Mouse (Mus musculus) MEL-GATA-1-ER (cell line): ENCODE results near the gene Gmds.

ENCODE experiments used
- DNase-seq: peaks from one replicate; pipeline ENCODE4 v3.0.0-alpha.2; 2012; ENCODE audit warnings: low read depth; ENCODE audit errors: extremely low read depth

The Gmds gene

DNA sequence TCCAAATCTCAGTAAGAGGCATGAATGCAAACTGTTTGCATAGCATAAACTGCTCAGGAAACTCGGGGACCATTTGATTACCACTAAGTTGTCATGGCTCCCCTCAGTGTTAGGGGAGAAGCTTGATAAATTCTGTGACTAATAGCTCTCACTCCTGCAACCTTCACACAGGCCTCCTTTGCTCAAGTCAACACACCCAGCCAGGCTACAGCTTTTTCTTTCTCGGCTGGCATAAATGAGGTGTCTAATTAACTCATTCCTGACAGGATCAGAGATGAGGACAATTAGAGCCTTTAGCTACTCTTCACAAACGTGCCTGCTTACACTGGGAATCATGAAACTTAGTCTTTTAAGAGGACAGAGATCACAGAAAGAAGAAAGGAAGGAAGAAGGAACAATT, 70.3 kb downstream of the Gmds start:
- DNase-seq = no peak

DNA sequence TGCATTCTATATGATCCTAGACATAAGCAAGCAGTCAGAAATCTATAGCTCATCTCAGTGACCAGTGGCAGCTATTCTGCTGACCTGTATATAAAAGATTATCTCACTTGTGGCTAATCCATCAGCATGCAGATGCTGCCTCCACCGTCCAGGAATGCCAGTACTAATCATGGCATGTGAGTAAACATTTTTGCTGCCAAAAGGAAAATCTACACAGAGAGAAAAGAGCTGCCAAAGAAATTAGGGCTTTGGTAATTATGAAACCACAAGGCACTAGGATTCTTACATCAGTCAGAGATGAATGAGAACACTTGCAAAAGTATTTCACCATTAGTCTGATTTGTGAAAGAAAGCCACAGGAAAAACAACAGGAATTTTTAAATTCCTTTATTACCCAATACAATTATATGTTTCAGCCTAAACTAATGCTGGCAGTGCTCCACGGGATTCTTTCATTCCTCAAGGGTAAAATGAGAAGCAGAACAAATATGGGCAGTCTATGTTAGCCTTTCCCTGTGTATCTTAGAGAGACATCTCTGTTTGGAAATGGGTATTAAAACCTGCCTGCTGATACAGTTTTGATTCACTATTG, 71.3 kb downstream of the Gmds start:
- DNase-seq = no peak

DNA sequence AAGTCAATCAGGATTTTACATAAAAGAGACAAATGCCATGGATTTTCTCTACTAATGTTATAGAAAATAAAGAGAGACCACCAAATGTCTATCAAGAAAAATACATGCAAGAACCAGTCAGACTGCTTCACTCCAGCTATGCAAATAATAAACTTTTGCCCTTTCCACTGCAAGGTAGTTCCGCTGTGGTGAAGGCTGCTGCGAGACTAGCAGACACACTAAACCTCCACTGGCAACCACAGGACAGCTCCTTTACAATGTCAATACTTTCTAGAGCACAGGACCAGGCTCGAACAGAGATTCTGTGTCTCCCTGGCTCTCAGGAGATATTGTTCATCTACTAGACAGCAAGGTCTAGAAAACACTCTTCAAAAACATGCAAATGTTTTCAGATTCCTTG, 71.8 kb downstream of the Gmds start:
- no peak for DNase-seq

DNA sequence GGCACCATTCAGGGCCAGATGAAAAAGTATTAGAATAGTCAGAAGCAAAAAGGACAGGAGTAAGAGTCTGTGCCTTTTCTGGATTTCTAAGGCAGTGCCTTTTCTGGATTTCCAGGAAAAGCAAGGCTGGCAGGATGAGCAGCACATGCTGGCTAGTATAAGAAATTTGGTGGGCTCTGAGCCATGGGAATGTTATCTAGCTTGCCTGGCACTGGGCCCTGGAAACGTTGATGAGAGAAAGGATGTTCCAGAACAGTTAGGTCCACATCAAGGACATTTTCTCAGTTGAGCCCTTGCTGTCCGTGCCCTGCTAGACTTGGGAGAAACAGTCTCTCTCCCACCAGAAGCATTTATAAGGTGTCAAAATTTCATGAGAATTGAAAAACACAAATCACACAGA, 82.4 kb downstream of the Gmds start:
- no peak for DNase-seq

DNA sequence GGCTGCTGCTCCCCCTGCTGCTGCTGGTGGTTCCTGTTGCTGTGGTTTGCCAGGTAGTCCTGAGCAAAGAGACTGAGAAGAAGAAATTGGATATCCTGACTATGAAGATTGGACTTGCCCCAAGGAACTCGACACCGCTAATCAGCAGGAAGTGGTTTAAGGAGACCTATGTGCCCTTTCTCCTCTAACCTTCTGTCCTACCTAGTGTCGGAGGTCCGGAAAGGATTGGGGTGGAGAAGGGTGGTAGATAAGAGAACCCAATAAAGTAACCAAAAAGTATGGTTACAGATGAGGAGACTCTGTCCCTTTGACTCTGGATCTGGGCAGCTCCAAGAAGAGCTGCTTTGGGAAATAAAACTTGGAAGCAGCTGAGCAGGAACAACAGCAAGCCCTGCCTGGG, 86.3 kb downstream of the Gmds start:
- no peak for DNase-seq

DNA sequence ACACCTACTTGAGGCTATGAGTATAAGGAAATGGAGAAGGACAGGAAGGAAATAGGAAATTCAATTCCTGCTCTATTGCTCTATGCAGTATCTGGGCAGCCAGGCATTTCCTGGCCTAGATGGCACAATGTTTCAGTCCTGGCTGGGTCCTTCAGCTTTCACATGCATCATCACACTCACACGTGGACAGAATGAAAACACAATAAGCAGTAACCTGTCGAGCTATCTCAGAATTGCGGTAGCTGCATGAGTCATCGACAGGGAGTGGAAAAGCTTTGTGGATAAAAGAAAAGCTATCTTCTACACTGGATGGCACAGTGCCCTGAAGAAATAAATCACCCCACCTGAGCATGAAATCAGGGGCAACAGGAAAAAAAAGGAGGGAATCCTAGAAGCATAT, 96.3 kb downstream of the Gmds start:
- no peak for DNase-seq

DNA sequence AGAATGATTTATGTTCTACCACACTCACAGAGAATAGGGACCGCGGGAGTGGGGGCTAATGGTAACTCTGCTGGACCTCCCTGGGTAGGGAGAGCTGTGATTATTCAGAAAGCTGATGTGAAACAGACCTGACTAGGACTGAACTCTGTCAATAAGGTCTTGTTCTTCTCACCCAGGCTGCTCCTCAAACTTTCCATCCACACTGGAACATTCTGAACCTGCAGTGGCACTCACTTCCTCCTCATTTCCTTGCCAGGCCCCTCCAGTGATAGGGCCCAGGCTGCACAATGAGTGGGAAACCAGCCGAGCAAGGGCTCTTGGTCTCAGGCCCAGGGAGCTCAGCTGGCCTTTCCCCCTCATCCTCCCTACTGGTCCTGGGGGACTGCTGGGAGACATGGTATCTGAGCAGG, 102.3 kb downstream of the Gmds start:
- no peak for DNase-seq

DNA sequence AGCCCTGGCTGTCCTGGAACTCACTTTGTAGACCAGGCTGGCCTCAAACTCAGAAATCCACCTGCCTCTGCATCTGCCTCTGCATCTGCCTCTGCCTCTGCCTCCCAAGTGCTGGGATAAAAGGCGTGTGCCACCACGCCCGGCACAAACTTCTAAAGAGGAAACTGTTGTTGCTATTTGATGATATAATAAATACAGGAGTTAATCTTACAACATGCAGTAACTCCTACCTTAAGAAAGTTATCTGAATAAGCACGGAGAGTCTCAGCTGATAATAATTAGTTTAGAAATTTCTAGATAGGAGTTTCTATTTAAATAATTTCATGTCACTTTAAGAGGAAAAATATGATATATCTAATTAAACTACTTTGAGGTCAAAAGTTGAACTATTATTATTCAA, 103.5 kb downstream of the Gmds start:
- no peak for DNase-seq

DNA sequence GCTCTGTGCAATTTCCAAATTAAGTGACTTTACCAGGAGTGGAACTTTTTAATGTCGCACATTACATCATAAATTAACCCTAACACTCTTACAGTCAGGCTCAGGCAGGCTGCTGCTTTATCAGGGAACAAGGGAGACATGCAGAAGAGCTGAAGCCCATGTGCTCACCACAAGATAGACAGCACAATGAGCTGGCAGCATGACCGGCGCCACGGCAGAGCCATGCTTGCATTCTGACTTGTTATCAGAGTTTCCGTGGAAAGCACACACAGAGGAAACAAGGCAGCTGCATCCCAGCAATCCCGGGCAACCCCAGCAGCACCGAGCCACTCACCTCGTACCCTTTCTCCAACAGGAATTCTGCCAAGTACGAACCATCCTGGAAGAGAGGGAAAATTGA, 104.5 kb downstream of the Gmds start:
- DNase-seq = peak; percentile 77

DNA sequence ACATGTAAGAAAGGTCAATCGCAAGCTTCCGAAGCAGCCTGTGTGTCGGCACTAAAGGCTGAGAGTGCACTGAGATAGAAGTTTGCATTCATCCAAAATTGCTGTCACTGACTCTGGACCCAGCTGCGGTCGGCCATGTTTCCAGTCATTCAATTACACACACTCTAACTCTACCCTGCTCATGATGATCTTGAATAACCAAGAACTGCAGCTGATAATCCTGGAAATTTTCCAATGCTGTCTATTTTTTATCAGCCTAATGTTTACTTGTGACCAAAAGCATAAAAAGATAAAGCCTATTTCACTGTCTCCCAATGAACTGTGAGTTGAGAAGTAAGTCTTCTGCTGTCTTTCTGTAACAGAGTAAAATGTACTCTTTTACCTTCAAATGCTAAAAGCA, 106.1 kb downstream of the Gmds start:
- DNase-seq = no peak

DNA sequence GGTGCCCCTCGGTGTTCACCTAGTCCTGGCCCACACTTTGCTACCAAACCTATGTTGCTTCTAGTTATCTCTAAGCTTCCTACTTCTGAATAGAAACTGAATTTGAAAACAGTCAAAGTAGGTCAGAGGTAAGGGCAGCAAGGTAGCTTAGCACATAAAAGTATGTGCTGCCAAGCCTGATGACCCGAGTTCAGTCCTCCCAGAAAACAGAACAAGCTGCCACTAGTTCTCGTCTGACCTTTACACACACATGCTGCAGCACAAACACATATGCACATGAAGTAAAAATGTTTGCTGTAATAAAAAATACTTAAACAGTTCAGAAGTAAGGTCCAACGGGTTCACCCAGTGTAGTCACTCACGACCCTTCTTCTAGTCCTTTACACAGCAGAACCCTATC, 106.6 kb downstream of the Gmds start:
- no peak for DNase-seq

DNA sequence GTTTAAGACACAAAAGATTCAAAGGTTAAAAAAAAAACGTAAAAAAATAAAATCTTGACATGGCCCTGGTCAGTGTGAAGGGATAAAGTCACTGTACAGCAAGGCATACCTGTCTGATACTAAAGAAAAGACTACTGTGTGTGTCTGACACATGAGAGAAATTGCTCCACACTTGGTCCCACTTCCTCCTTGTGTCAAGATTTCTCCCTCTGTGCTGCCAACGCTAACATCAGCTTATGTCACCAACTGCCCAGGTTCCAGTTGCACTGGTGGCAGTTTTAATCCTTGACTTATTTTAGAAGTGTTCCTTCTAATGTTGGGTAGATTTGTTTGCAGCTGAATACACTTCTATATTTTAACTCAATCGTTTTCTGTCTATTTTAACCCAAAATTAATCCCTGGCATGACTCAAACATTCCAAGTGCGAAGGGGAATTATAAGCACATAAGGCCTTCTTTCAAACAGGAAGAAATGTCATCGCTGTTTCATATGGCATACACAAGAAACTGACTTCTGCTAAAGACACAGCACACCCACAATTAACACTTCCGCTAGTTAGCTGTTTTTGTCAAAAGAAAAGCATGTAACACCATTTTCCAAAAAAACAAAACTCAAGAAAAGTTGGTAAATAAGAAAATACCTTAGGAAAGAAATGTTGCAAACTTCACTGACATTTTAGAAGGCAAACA, 110.5 kb downstream of the Gmds start:
- no peak for DNase-seq

DNA sequence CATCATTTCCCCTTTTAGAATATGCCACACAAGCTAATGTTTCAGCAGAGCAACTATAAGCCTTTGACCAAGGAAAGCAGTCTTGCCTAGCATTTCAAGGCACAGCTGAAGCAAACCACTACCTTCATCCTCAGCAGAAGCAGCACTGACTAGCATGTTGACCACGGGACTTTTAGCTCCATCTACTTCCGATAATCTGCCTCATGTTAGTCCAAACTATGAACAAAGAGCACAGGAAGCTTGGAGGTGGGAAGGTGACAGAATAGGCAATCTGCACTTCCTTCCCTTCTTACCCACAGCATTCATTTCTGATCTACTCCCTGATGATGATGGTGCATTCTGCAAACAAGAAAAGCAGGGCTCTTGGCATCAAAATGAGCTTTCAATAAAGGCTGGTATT, 120.9 kb downstream of the Gmds start:
- DNase-seq = no peak

DNA sequence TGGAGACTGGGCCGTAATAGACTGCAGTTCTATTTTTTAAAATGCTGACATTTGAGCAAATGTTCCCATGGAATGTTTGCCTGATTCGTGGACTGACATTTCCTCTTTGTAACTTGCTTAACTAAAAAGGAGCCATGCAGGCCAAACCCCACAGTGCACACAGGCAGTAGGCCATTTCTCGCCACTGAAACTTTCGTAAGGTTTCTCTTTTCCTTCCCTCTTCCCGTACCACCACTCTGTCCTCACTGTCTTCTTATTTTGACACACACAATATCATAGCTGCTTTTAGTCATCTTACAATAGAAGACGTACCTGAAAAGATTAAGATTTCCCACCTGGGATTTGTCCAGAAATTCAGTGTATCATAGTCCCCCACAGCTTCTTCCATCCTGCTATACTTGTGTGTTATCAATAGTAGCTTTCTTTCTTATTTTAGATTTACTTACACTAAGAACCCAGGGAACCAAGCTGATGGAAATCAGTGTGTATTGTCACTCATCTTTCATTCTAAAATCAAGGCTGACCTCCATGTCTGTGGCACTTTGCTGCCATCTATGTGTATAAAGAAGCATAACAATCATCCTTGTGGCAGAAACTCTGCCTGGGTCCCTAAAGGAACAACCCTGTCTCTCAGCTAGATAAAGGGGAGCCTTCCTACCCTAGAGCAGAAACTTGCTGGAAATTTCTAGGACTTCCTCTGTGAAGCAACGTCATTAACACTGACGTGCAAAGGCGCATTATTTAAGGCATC, 124.7 kb downstream of the Gmds start:
- DNase-seq = no peak

DNA sequence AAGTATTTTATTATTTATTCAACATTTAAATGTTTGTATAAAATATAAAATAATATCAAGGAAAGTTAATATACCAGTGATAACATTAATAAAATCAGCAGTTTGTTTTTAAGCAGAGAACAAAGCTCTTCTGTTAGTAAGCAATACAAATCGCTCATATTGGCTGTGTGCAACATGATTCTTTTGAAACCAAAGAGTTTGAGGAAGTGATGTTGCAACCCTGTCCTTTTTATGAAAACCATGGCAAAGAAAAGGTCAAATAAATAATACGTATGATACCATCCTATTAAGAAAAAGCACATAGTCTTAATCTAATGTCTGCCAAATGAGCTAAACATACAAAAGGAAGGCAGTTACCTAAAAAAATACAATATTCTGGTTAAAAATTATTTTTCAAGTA, 126.4 kb downstream of the Gmds start:
- no peak for DNase-seq

DNA sequence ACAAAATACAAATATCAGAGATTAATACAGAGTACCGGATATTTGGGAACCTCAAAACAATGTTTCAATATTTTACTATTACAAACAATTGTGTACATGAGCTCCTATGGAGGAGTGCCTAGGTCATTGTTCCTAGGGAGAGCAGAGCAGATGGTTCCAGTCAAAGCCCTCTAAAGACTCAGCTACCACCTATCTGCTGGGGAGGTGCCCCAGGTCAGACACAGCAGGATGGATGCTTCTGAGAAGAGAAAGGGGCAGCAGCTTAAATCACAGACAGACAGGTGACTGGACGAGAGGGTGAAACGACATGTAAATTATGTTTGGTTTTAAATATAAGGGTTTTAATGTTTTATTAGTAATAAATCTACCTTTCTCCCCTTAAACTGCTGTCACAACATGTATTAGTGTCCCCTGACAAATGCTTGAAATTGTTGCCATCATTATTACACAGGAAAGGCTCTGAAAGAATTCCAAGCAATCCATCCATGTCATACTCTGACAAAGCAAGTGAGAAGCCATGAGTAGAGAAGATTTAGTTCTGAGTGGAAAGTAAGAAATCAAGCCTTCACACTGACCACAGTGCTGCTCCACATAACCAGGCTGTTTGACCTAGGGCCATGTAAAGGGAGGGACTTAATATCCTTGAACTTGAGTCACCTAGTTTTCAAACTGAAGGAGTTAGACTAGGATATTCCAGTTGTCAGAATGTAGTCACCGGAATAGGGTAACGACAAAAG, 131.2 kb downstream of the Gmds start:
- no peak for DNase-seq

DNA sequence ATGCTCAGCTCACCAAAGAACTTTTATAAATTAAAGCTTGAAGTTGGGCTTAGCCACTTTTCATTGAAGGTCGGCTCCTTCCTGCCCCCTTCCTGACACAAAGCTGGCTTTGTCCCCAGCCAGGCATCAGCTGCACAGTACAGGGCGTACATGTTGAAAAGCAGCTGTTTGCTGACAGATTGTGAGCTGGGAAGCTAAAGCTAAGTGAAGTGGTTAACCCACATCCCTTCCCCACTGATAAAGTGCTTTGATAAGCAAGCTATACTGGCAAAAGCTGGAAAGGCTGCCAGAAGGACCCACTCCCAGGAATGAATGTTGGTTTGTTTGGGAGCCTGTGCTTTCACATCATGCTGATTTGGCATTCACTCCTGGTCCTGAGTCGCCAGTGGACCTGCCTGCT, 158.6 kb downstream of the Gmds start:
- DNase-seq = peak; percentile 37

DNA sequence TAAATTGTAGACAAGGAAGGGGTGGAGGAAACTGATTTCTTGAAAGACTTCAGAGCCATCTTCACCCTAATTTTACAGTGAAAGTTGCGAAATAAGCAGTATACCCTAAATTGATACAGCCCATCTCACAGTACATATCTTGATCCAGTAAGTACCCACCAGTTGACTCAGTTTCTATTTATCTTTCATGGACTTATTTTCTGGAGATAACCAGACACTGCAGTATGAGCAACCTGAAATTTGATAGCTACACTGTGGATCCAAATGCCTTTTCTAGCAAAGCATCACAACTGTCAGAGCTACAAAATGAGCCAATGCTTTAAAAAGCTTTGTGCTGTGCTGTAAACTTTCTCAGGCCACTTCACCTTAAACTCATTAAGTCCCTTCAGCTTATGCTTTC, 159.9 kb downstream of the Gmds start:
- no peak for DNase-seq

DNA sequence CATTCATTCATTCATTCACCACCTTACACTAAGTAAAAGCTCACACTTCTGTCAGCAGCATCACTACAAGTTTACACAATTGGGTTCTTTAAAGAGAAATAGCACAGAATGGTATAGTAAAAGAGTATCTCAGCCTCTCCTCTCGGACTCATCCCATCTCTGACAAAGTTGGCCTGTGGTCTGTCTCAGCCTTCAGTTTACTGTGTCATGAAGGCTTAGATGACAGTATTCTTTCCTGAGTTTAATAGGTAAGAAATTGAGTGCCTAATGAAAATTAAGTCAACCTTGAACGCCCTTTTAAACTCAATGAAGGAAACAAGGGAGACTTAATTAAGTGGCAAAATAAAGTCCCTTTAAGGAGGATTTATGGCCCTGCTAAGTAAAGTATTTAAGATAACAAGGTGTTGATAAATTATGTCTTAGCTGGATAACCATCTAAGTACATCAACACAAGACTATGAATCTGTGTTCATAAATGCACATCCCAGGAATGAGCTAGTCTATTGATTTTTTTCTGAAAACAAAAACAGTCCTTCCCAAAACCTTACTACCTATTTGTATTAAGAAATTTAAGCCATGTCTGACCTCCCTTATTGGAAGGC, 160.6 kb downstream of the Gmds start:
- no peak for DNase-seq

DNA sequence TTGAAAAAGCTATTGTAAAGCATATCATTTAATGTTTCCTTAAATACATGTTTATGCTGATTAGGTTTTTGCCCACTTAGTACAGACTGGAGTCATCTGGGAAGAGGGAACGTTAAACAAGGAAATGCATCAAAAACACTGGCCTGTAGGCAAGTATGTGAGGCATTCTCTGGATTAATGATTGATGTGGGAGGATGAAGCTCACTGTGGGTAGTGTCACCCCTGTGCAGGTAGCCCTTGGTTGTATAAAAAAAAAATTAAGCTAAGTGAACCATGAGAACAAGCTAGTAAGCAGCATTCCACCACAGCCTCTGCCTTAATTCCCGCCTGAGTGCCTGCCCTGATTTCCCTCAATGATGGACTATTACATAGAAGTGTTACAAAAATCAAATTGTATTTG, 163.5 kb downstream of the Gmds start:
- DNase-seq = no peak

DNA sequence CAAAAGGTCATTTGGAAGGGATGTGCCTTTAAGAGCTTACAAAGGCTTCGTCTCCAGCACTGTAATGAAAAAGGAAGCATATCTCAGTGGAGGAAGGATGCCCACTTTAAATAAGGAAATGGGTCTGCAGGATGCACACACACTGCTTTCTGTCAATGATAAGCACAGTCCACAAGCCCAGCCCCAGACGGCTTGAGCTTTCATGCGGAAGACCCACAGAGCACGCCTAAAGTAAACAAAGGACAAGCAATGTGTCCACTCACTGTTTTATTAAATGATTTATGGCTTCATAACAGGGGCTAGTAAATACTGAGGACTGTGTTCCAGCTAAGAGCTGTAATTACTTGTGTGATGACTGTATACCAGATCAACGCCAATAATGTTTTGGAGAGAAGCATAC, 169.4 kb downstream of the Gmds start:
- peak; percentile 63 for DNase-seq

DNA sequence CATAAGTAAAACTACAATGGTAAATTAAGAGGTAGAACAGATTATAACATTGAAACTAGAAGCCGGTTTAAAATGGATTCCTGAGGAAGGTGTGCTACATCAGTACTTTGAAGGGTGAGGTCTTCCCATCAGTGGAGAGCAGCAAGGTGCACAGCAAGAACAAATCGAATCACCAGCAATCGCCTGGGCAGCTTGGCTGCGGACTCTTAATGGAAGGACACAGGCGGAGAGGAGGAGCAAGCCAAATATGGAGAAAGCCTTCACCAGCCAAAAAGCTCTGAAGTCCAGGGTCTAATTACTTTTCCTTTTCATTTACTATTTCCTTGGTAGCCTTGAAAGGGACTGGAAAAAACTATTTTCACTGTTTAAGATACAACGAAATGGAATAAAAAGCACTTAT, 170.7 kb downstream of the Gmds start:
- no peak for DNase-seq
